Mouse (Mus musculus) intestine, embryonic 14.5 days (tissue): ENCODE data around the gene Odam. TPM values are rescaled to one million over a fixed set of nuclear protein-coding genes. Genes with fewer than 3 reads are reported as not detected.

Source experiments
- polyA plus RNA-seq: library from polyadenylated mRNA; unstranded; fragments of >200 nt; fragmentation: Nextera tagmentation; extraction: Ambion mirVana; gene quantifications from 2 replicates; pipeline ENCODE4 v1.2.1, GENCODE M21; 2014

Odam gene
- polyA plus RNA-seq, 1 experiment from 2014 or later: not detected

Other genes starting within 250 kb of the Odam start
- gene Csn1s1, start 218.8 kb upstream of the Odam start, polyA plus RNA-seq: not detected in 2 replicates
- gene Csn2, start 185.4 kb upstream of the Odam start, polyA plus RNA-seq: not detected in 2 replicates
- not detected in 2 replicates for gene Csn1s2a, start 110.5 kb upstream of the Odam start, polyA plus RNA-seq
- gene Csn1s2b, start 76.9 kb upstream of the Odam start, polyA plus RNA-seq: not detected in 2 replicates
- not detected in 2 replicates for gene Prr27, start 59.3 kb upstream of the Odam start, polyA plus RNA-seq
- gene Csn3, start 40.5 kb downstream of the Odam start, polyA plus RNA-seq: 0.49 and 1.0 TPM in 2 replicates
- gene 2310003L06Rik, start 84.4 kb downstream of the Odam start, polyA plus RNA-seq: not detected in 2 replicates
- gene Gm28434, start 84.5 kb downstream of the Odam start, polyA plus RNA-seq: not detected in 2 replicates
- gene Cabs1, start 94.4 kb downstream of the Odam start, polyA plus RNA-seq: not detected in 2 replicates
- gene Smr3a, start 117.5 kb downstream of the Odam start, polyA plus RNA-seq: not detected in 2 replicates
- not detected in 2 replicates for gene Smr2, start 201.5 kb downstream of the Odam start, polyA plus RNA-seq
- not detected in 2 replicates for gene Gm11116, start 226.5 kb downstream of the Odam start, polyA plus RNA-seq